Mouse (Mus musculus) thymus, postnatal 36 days (tissue): Measurements from ENCODE around the gene Rnpc3.
"Not testable (repeated sequence)": the region's sequence is repeated elsewhere in the genome, so short reads cannot be mapped to it uniquely, and the experiment has no call there.

Source experiments
- DNase-seq, 2 experiments: peaks; one replicate each; pipeline ENCODE4 v3.0.0; 2022; ENCODE audit warnings: mixed read lengths in 2 of 2

The Rnpc3 gene

GRCm38 (mm10) chr3:113629606-113630359 is at the start of gene Rnpc3:
TSS of gene Rnpc3 (minus strand) at chr3:113630149.
- DNase-seq: peak; percentile 95 to 96

- DNase-seq: peak; percentile 2 to 14
Measured at GRCm38 (mm10) chr3:113656940-113657339, 27.0 kb upstream of the Rnpc3 start.

GRCm38 (mm10) chr3:113654335-113654734 is 24.4 kb upstream of the Rnpc3 start:
- DNase-seq: no peak

GRCm38 (mm10) chr3:113651386-113651785 is 21.4 kb upstream of the Rnpc3 start:
- not testable (repeated sequence) for DNase-seq

GRCm38 (mm10) chr3:113639545-113639944 is 9.6 kb upstream of the Rnpc3 start:
- no peak for DNase-seq

- DNase-seq: no peak
Measured at GRCm38 (mm10) chr3:113634220-113634619, 4.3 kb upstream of the Rnpc3 start.

- no peak for DNase-seq
Measured at GRCm38 (mm10) chr3:113631611-113632010, 1.7 kb upstream of the Rnpc3 start.

GRCm38 (mm10) chr3:113630564-113630963 is 615 bp upstream of the Rnpc3 start:
- no peak for DNase-seq

GRCm38 (mm10) chr3:113606599-113606998 is 23.4 kb downstream of the Rnpc3 start, which contains the start of gene Amy1:
TSS of gene Amy1 (minus strand) at chr3:113606699.
- DNase-seq: no peak

GRCm38 (mm10) chr3:113590844-113591243 is 39.1 kb downstream of the Rnpc3 start:
- no peak for DNase-seq

- no peak for DNase-seq
Measured at GRCm38 (mm10) chr3:113574578-113574977, 55.4 kb downstream of the Rnpc3 start.

- DNase-seq: no peak
Measured at GRCm38 (mm10) chr3:113574138-113574537, 55.8 kb downstream of the Rnpc3 start.

GRCm38 (mm10) chr3:113572158-113572557 is 57.8 kb downstream of the Rnpc3 start:
- DNase-seq: no peak
